Mouse (Mus musculus): Measurements from ENCODE around the gene Abhd15. TPM values are rescaled to one million over a fixed set of nuclear protein-coding genes. Genes with fewer than 3 reads are reported as not detected.

Gene Abhd15
- polyA plus RNA-seq, 1 experiment from 2014 or later, result 2.4 TPM

- H3K4me3 ChIP-seq (replicated peaks), result no peak overlapping the region
- no peaks in the 10 kb centered on the region for H3K27me3 ChIP-seq
- no peaks in the 10 kb centered on the region for H3K4me1 ChIP-seq (replicated peaks)
- H3K9me3 ChIP-seq, result no peaks in the 10 kb centered on the region
- no peak overlapping the region for H3K27ac ChIP-seq
- no peak for ATAC-seq
- no peak overlapping the region for H3K9ac ChIP-seq (replicated peaks)
- WGBS, result 95% methylated on average over 7 of the region's 7 CpGs
- H3K36me3 ChIP-seq, result peaks cover 78% of the 10 kb centered on the region
- H3K4me2 ChIP-seq (replicated peaks), result no peak overlapping the region
Observed at GRCm38 (mm10) chr11:77545261-77545660, 30.3 kb downstream of the Abhd15 start.

GRCm38 (mm10) chr11:77585201-77585600, 70.3 kb downstream of the Abhd15 start:
- Histone ChIP-seq H3K4me3 (replicated peaks) (no peak overlapping the region), H3K9me3 (no peaks in the 10 kb centered on the region), H3K27ac (no peak overlapping the region), H3K9ac (replicated peaks) (no peak overlapping the region), H3K4me2 (replicated peaks) (no peak overlapping the region), H3K4me1 (replicated peaks) (no peaks in the 10 kb centered on the region), H3K27me3 (no peaks in the 10 kb centered on the region), H3K36me3 (peaks cover 29% of the 10 kb centered on the region)
- ATAC-seq, result no peak
- 80% methylated on average over 3 of the region's 3 CpGs for WGBS

Other genes with a start within 250 kb of the Abhd15 start
- 0.06 TPM in 1 of 2 replicates, not detected in the other for gene Coro6, start 52.7 kb upstream of the Abhd15 start, polyA plus RNA-seq (2015; fragmentation: Nextera tagmentation; extraction: Ambion mirVana)
- 20.8 and 27.6 TPM in 2 replicates for gene Ankrd13b, start 25.4 kb upstream of the Abhd15 start, polyA plus RNA-seq (2015; fragmentation: Nextera tagmentation; extraction: Ambion mirVana)
- gene Git1, start 21.6 kb upstream of the Abhd15 start, polyA plus RNA-seq (2015; fragmentation: Nextera tagmentation; extraction: Ambion mirVana), result 13.6 and 14.9 TPM in 2 replicates
- gene Trp53i13, start 859 bp downstream of the Abhd15 start, polyA plus RNA-seq (2015; fragmentation: Nextera tagmentation; extraction: Ambion mirVana), result 16.2 and 16.3 TPM in 2 replicates
- gene Gm10392, start 4.1 kb downstream of the Abhd15 start, polyA plus RNA-seq (2015; fragmentation: Nextera tagmentation; extraction: Ambion mirVana), result 0.12 and 0.14 TPM in 2 replicates
- gene Taok1, start 92.7 kb downstream of the Abhd15 start, polyA plus RNA-seq (2015; fragmentation: Nextera tagmentation; extraction: Ambion mirVana), result 23.9 and 27.1 TPM in 2 replicates
- gene Nufip2, start 171.0 kb downstream of the Abhd15 start, polyA plus RNA-seq (2015; fragmentation: Nextera tagmentation; extraction: Ambion mirVana), result 3.8 and 4.9 TPM in 2 replicates
- gene Cryba1, start 210.2 kb downstream of the Abhd15 start, polyA plus RNA-seq (2015; fragmentation: Nextera tagmentation; extraction: Ambion mirVana), result 1.2 and 1.4 TPM in 2 replicates
- gene Myo18a, start 248.1 kb downstream of the Abhd15 start, polyA plus RNA-seq (2015; fragmentation: Nextera tagmentation; extraction: Ambion mirVana), result 53.2 and 54.4 TPM in 2 replicates

Data from midbrain, embryonic 13.5 days (tissue).